Mouse (Mus musculus): ENCODE results near the gene Pmfbp1. TPM values are rescaled to one million over a fixed set of nuclear protein-coding genes. Genes with fewer than 3 reads are reported as not detected.

Gene Pmfbp1
- polyA plus RNA-seq, 1 experiment from 2014 or later, result not detected

GRCm38 (mm10) chr8:109592164-109592563 is 98.3 kb downstream of the Pmfbp1 start:
- Histone ChIP-seq H3K4me2 (replicated peaks) (no peak overlapping the region), H3K36me3 (peaks cover 38% of the 10 kb centered on the region), H3K27me3 (no peaks in the 10 kb centered on the region), H3K27ac (replicated peaks) (no peak overlapping the region), H3K4me1 (no peaks in the 10 kb centered on the region), H3K9ac (no peak overlapping the region), H3K9me3 (replicated peaks) (no peaks in the 10 kb centered on the region), H3K4me3 (replicated peaks) (no peak overlapping the region)
- no peak for ATAC-seq (ENCODE audit: insufficient number of reproducible peaks, low FRiP score, low TSS enrichment, low read depth)
- WGBS, result 90% methylated on average over 5 of the region's 5 CpGs

Other genes starting within 250 kb of the Pmfbp1 start
- gene Dhx38, start 71.8 kb downstream of the Pmfbp1 start, polyA plus RNA-seq (2015; fragmentation: Nextera tagmentation; extraction: Ambion mirVana), result 20.9 and 22.6 TPM in 2 replicates
- 23.3 and 27.8 TPM in 2 replicates for gene Txnl4b, start 71.9 kb downstream of the Pmfbp1 start, polyA plus RNA-seq (2015; fragmentation: Nextera tagmentation; extraction: Ambion mirVana)
- gene Hp, start 85.1 kb downstream of the Pmfbp1 start, polyA plus RNA-seq (2015; fragmentation: Nextera tagmentation; extraction: Ambion mirVana), result 6.6 and 8.2 TPM in 2 replicates
- 36.0 and 40.9 TPM in 2 replicates for gene Dhodh, start 114.6 kb downstream of the Pmfbp1 start, polyA plus RNA-seq (2015; fragmentation: Nextera tagmentation; extraction: Ambion mirVana)
- 0.11 TPM in 1 of 2 replicates, not detected in the other for gene Pkd1l3, start 120.5 kb downstream of the Pmfbp1 start, polyA plus RNA-seq (2015; fragmentation: Nextera tagmentation; extraction: Ambion mirVana)
- gene Ist1, start 199.2 kb downstream of the Pmfbp1 start, polyA plus RNA-seq (2015; fragmentation: Nextera tagmentation; extraction: Ambion mirVana), result 153 TPM in 2 replicates
- gene Zfp821, start 211.5 kb downstream of the Pmfbp1 start, polyA plus RNA-seq (2015; fragmentation: Nextera tagmentation; extraction: Ambion mirVana), result 31.0 and 33.1 TPM in 2 replicates
- 7.1 and 7.6 TPM in 2 replicates for gene Atxn1l, start 243.7 kb downstream of the Pmfbp1 start, polyA plus RNA-seq (2015; fragmentation: Nextera tagmentation; extraction: Ambion mirVana)